Mouse (Mus musculus): ENCODE data around the gene Slc41a2.
"Not testable (repeated sequence)": the region's sequence is repeated elsewhere in the genome, so short reads cannot be mapped to it uniquely, and the experiment has no call there.

The Slc41a2 gene

DNA sequence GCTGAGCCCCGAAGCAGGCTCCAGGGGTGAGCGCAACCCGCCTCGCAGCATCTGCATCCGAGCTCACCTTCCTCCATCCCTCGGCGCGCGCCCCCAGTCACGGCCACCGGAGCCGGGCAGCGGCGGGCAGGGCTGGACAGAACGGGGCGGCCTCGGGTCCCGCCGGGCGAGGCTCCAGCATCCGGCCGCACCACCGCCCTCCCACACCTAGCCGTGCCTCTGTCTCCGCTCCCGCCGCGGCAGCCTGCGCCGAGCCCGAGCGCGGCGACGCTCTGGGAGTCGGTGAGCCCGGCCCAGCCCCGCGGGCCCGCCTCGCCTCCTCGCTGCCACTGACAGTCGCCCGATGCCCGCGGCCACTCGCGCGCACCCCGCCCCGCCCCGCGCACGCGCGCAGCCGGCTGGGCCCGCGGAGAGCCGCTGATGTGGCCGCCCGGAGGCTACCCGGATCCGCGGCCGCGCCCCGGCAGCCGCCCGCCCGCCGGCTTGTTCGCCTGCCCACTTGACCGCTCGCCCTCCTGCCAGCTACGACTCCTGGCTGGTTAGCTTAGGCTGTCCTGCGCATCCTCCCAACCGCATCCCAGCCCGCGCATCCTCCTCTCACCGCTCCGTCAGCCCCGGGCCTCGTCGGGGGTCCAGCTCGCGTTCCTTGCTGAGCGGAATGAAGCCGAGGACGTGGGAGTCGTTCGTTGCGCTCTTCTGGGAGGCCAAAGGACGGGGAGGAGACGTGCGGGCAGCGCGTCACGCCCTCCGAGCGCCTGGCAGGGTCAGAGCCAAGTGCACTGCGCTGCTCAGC, at the start of gene Slc41a2:
TSS of gene Slc41a2 (minus strand) at position 724 of the 793 bp plus-strand sequence.
- peak; percentile 73 to 75 for DNase-seq (ENCODE audit: low spot score in 2 of 2)

- DNase-seq (ENCODE audit: low spot score in 2 of 2): no peak
Observed at GRCm38 (mm10) chr10:83385330-83385910, 47.7 kb upstream of the Slc41a2 start.

DNA sequence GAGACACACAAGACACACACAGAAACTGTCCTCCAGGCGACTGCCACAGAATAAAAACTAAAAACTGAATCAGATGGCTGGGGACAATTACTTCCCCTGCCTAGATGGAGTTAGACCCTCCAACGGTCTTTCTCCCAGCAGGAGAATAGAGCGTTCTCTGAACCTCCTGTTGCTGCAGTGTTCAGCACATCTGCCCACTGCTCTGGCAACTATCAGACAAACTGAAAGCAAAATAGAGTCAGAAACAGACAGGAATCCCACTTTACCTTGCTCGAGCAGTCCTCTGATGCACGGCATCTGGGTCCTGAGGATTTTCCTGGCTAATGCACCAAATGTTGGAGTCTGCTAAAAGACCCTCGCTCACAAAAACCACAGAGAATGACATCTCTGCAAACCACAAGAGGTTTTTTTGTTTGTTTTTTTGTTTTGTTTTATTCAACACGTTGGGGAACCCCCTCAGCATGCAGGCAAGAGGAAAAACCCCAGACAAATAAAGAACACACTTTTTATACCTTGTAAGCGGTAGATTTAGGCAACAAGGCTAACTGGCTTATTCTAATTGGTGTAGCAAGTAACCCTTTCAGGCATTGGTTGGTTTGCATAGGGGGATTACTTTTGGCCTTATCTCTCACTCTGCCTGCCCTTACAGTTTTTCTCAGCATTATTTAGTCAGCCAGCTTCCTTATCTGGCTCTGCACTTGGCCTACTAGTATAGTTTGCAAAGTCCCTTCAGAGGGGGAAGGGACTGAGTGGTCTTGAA, 47.0 kb upstream of the Slc41a2 start:
- DNase-seq (ENCODE audit: low spot score in 2 of 2): no peak

DNA sequence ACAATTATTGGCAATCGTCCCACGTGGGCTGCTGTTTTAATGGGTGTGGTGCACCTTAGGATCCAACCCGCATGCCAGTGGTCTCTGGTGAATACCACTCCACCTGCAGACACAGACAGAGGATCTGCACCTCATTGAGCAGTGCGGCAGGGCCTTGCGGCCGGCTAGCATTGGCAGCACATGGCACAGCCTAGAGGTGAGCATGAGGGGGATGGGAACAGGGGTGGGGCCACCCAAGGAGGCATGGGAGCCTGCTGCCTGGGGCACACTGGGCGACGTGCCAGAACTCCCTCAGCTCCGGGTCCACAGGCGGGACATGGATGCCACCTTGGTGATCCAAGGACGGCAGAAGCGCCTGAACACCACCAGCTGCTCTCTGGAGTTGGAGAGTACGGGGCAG, 46.2 kb upstream of the Slc41a2 start:
- DNase-seq (ENCODE audit: low spot score in 2 of 2): no peak

GRCm38 (mm10) chr10:83382988-83383387, 45.3 kb upstream of the Slc41a2 start:
- DNase-seq (ENCODE audit: low spot score in 2 of 2): no peak

DNA sequence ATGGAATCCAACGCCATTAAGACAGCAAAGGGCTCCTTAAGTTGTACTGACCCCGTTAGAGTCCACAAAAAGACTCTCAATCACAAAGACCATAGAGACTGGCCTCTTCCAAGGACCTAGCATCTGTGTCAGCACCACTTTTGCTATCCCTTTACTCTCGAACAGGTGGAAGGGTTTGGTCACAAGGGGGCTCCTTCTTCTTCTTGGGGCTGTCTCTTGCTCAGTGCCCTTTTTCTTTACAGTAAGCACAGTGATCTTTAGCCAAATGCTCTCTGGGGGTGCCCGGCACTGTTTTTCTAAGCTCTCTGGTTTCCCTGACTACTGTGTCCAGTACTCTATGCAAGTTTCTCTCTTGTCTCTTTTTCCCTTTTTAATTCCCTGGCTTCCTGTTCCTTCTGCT, 44.8 kb upstream of the Slc41a2 start:
- DNase-seq (ENCODE audit: low spot score in 2 of 2): no peak

DNA sequence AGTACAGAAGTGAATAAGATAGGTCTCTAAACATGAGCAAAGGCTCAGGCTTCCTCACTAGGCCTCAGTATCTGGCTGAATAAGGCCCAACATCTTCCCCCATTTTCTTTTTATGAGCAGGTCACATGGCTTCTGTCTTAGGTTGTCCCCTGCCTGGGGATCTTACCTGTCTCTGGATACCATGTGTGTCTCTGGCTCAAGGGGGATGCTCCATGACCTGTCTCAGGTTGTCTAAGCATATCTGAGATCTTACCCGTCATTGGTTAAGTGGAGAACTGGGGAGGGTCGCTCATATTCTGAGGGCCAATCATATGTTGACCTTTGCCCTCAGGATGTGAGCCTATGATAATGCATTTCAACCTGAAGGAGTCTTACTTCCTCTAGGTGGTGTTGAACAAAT, 42.8 kb upstream of the Slc41a2 start:
- DNase-seq (ENCODE audit: low spot score in 2 of 2): no peak

GRCm38 (mm10) chr10:83378083-83378833, 40.6 kb upstream of the Slc41a2 start:
- no peak for DNase-seq (ENCODE audit: low spot score in 2 of 2)

DNA sequence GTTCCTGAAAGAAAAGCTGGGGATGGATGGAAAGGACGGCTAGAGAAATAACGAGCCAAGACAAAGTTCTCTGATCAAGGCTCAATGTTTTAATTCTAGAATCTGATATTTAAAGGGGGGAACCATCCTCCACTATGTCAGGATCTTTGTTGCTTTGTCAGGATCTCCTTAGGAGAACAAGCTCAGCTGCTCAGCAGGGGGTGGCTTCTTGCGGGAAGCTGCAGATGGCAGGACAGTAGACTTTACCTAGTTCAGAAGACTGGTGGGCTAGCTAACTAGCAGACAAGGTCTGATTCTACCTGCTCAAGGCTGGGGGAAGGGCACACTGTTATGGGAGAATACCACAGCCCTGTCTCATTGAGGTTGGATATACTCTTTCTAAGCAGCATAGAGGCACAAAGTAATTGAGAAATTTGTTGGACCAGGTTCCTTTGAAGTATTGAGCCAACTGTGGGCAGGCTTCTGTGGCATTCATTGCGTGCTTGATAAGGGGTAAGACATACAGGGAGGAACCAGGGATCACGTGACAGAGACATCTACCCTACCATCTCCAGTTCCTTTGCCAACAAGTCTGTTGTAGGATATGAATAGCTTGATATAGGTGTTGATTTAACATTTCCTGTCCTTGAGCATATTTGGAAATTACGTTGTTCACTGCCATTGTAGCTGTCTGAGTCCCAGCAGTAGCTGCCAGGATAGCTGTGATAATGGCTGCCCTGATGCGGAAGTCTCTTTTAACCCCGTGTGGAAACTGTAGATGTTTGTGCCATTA, 39.4 kb upstream of the Slc41a2 start:
- no peak for DNase-seq (ENCODE audit: low spot score in 2 of 2)

GRCm38 (mm10) chr10:83375458-83375857, 37.8 kb upstream of the Slc41a2 start:
- not testable (repeated sequence) for DNase-seq (ENCODE audit: low spot score in 2 of 2)

DNA sequence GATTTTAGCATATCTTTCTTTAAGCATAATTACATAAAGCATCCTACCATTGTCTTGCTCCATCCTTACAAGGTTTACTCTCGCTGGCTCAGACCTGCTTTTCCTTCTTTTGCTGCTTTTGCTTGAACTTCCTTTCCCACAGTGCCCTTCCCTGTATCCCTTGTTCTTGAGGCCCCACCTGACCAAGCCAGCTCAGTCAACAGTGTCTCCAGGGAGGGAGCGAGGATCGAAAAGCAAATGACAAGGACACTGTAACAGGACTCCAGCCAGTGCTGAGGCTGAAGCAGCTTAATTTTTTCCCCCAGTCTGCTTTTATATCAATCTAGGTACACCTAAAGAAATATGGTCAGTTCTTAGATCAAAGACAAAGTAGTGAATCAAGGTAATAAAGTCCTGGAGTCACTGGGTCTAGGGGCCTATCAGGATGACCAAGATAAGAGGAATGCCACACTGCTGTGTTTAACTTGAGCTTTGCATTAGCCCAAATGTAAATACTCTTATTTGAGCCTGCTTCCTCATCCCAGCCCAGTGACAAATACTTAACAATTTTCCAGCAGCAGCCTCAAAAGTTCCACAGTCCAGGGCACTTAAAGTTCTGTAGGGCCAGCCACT, 36.5 kb upstream of the Slc41a2 start:
- DNase-seq (ENCODE audit: low spot score in 2 of 2): no peak

DNA sequence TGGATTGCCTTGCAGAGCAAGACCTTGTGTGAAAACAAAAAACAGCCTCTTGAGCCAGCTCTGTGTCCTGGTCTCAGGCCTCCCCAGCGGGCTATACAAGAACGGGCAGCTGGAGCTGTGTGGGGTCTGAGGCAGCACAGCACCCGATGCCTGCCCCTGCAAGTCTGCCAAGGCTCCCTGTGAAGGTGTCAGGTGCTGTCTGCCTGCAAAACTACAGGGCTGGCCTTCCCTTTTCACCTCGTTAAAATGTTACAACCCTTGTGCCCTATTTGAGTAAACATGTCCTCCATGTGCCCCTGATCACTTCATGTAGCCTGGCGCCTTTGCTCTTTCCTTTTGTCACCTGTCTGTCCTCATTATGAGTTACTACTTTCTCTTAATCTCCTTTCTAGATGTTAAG, 31.2 kb upstream of the Slc41a2 start:
- no peak for DNase-seq (ENCODE audit: low spot score in 2 of 2)

DNA sequence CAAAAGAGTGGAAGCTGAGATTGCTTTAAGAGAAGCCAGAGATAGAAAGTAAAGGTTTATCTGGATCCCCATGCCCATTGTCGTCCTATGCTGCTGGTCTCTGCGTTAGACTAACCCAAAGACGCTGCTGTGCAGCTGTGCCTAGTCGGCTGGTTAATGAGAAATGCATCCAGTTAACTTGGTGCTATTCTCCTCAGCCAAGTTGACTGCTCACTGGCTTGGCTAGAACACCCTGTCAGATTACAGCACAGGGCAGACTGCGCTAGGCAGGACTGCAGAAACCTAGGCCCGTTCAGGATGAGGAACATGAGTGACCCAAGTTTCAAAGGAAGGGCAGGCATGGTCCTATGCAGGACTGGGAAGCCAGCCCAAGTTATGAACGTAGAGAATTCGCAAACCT, 25.8 kb upstream of the Slc41a2 start:
- no peak for DNase-seq (ENCODE audit: low spot score in 2 of 2)

DNA sequence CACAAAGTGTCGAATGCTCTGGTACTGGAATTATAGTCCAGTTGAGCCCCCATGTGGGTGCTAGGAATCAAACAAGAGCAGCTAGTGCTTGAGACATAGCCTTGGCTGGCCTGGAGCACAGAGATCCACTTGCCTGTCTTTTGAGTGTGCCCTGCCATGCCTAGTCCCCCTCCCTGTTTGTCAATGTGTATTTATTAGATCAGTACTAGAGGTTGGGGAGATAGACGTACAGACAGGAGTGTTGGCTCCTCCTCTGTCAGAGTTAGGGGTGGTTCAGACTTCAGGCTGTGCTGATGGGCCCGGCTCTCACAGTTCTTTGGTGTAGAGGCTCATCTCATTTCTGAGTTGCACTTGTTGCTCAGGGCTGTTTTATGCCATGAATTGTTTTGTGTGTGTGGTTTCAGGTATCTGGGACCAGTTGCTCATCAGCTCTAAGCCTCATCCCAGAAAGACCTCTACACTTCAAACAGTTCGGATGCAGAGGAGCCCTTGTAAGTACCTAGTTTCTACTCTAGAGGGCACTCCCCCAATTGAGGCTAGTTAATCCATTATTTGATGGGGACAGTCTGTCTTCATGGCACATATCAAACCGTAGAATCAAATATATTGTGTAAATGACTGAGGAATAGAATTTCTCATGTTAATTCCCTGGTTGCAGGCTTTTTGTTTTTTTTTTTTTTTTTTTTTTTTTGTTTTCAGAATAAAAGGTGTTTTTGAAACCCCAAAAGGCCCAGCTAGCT, 24.1 kb upstream of the Slc41a2 start:
- peak in 1 of 2 experiments; percentile 29 for DNase-seq (ENCODE audit: low spot score in 2 of 2)

- no peak for DNase-seq (ENCODE audit: low spot score in 2 of 2)
Observed at GRCm38 (mm10) chr10:83360356-83360755, 22.7 kb upstream of the Slc41a2 start.

DNA sequence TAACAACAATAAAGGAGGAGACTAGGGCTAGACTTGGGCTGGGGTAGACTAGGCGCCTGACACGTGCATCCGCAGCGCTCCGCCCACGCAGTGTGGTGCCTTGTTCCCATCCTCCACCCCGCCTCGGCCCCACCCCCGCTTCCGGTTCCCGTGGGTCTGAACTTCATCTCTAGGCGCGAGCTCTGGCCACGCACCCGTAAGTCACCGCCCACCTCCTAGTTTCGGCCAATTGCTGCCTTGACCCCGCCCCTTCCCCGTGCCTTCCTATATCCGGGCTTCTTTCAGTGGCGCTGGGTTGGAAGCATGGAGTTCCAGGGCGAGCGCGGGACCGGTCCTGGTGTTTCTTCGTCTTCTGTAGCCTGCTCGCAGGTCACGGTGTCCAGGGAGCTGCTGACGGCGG, 22.3 kb upstream of the Slc41a2 start, which contains the start of gene D10Wsu102e:
TSS of gene D10Wsu102e (plus strand) at position 266 of the 400 bp plus-strand sequence.
- DNase-seq (ENCODE audit: low spot score in 2 of 2): peak; percentile 95 to 97

GRCm38 (mm10) chr10:83359451-83359850, 21.8 kb upstream of the Slc41a2 start:
- no peak for DNase-seq (ENCODE audit: low spot score in 2 of 2)

DNA sequence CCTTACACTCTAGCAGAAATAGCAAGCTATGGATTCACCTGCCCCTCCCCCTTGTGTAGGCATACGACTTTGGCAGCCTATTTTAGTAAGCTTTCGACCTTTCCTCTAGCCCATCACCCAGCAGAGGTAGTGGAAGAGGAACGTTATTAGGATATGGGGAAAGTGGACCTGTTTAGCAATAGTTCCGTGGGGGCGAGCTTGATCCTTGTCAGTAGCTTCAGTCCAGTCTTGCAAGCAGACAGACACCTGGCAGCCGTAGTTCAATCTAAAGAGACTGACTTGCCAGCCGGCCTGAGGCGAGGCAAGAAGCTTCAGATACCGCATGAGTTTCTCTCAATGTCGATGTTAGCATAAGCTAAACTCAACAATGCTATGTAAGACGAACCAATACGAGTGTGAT, 18.7 kb upstream of the Slc41a2 start:
- DNase-seq (ENCODE audit: low spot score in 2 of 2): no peak

DNA sequence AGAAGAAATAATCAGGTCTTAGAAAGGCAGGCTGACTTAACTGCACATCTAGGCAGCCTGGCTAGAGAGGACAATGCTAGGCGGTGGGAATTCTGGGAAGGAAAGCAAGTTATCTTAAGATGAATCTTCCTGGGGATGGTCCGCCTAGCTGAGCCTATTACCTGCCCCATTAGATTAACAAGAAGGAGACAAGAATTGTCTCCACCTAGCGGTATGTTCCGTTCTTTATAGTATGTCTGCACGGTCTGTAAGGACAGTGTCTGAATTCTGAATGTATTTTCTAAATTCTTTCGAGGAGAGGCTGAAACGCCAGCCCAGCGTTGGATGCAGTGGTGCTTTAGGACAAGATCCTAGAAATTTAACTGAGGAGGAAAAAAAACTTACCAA, 16.6 kb upstream of the Slc41a2 start:
- peak in 1 of 2 experiments; percentile 9 for DNase-seq (ENCODE audit: low spot score in 2 of 2)

Data from frontal cortex, postnatal 36 days (tissue).